Mouse (Mus musculus) hindbrain, embryonic 14.5 days (tissue): ENCODE measurements around the gene D930007J09Rik. TPM values are rescaled to one million over a fixed set of nuclear protein-coding genes. Genes with fewer than 3 reads are reported as not detected.

ENCODE experiments used
- ATAC-seq: fragments of 200-750 bp; cut with Nextera tagmentation; 2 replicates; pipeline ENCODE4 v1.8.0; 2017; ENCODE audit warnings: moderate number of reproducible peaks, mild to moderate bottlenecking, moderate TSS enrichment, moderate library complexity; ENCODE audit not compliant: low FRiP score
- DNase-seq: peaks from one replicate; pipeline ENCODE4 v3.0.0-alpha.2; 2015; ENCODE audit warnings: low spot score
- H3K27ac ChIP-seq: fragments of 300-500 bp; sonication (generic); 2 replicates; pipeline ENCODE4 v1.5.1; 2014; ENCODE audit warnings: mild to moderate bottlenecking, moderate library complexity
- H3K27me3 ChIP-seq: fragments of 300-500 bp; sonication (generic); 2 replicates; pipeline ENCODE4 v1.6.1; 2014; ENCODE audit warnings: mild to moderate bottlenecking, low read length, mixed read lengths; ENCODE audit not compliant: control insufficient read depth, insufficient read depth
- H3K36me3 ChIP-seq: fragments of 300-500 bp; sonication (generic); replicated peaks from 2 replicates; pipeline ENCODE4 v1.6.1; 2014; ENCODE audit not compliant: control insufficient read depth, insufficient read depth
- H3K4me1 ChIP-seq: fragments of 300-500 bp; sonication (generic); replicated peaks from 2 replicates; pipeline ENCODE4 v1.6.1; 2014; ENCODE audit warnings: antibody characterized with exemption, low read length, mixed read lengths; ENCODE audit not compliant: control insufficient read depth, insufficient read depth
- H3K4me2 ChIP-seq: fragments of 300-500 bp; sonication (generic); replicated peaks from 2 replicates; pipeline ENCODE4 v1.6.1; 2014; ENCODE audit warnings: mild to moderate bottlenecking, moderate library complexity
- H3K4me3 ChIP-seq: fragments of 300-500 bp; sonication (generic); replicated peaks from 2 replicates; pipeline ENCODE4 v1.5.1; 2014; ENCODE audit warnings: mild to moderate bottlenecking, low read length
- H3K9ac ChIP-seq: fragments of 300-500 bp; sonication (generic); 2 replicates; pipeline ENCODE4 v1.6.1; 2014
- H3K9me3 ChIP-seq: fragments of 300-500 bp; sonication (generic); 2 replicates; pipeline ENCODE4 v1.6.1; 2016; ENCODE audit warnings: low read length; ENCODE audit not compliant: control insufficient read depth
- WGBS: fragments of 180-500 bp; shearing (Covaris S2); extraction: QIAGEN DNeasy Blood & Tissue Kit; methylation state at CpG from one replicate; pipeline ENCODE4 v1.1.7; 2014; 5-methylcytosine and 5-hydroxymethylcytosine counted together
- polyA plus RNA-seq: library from polyadenylated mRNA; unstranded; fragments of >200 nt; fragmentation: Nextera tagmentation; extraction: Ambion mirVana; gene quantifications from 2 replicates; pipeline ENCODE4 v1.2.1, GENCODE M21; 2014

The D930007J09Rik gene
- polyA plus RNA-seq, 1 experiment from 2014 or later, result not detected

GRCm38 (mm10) chr13:32834513-32834912, 31.9 kb upstream of the D930007J09Rik start:
- Histone ChIP-seq H3K4me3 (no peak overlapping the region), H3K9ac (no peak overlapping the region), H3K9me3 (no peaks in the 10 kb centered on the region), H3K4me1 (no peaks in the 10 kb centered on the region), H3K27ac (no peak overlapping the region), H3K36me3 (no peaks in the 10 kb centered on the region), H3K27me3 (no peaks in the 10 kb centered on the region), H3K4me2 (no peak overlapping the region)
- DNase-seq, result no peak
- 93% methylated on average over 5 of the region's 5 CpGs for WGBS
- no peak for ATAC-seq

GRCm38 (mm10) chr13:32833237-32833636, 30.6 kb upstream of the D930007J09Rik start:
- Histone ChIP-seq H3K36me3 (no peaks in the 10 kb centered on the region), H3K9me3 (no peaks in the 10 kb centered on the region), H3K4me3 (no peak overlapping the region), H3K4me1 (no peaks in the 10 kb centered on the region), H3K4me2 (no peak overlapping the region), H3K9ac (no peak overlapping the region), H3K27ac (no peak overlapping the region), H3K27me3 (no peaks in the 10 kb centered on the region)
- ATAC-seq (no peak), DNase-seq (no peak)
- WGBS, result 73% methylated on average over 6 of the region's 6 CpGs

- H3K4me1 ChIP-seq, result no peaks in the 10 kb centered on the region
- H3K4me2 ChIP-seq, result no peak overlapping the region
- no peak overlapping the region for H3K9ac ChIP-seq
- H3K27ac ChIP-seq, result no peak overlapping the region
- WGBS, result 75% methylated on average over 3 of the region's 3 CpGs
- no peaks in the 10 kb centered on the region for H3K36me3 ChIP-seq
- ATAC-seq (no peak), DNase-seq (no peak)
- no peak overlapping the region for H3K4me3 ChIP-seq
- H3K9me3 ChIP-seq, result no peaks in the 10 kb centered on the region
- H3K27me3 ChIP-seq, result no peaks in the 10 kb centered on the region
Observed at GRCm38 (mm10) chr13:32832776-32833175, 30.1 kb upstream of the D930007J09Rik start.

GRCm38 (mm10) chr13:32831505-32832273, 29.0 kb upstream of the D930007J09Rik start:
- Histone ChIP-seq H3K9ac (no peak overlapping the region), H3K4me1 (no peaks in the 10 kb centered on the region), H3K27ac (no peak overlapping the region), H3K4me3 (no peak overlapping the region), H3K4me2 (no peak overlapping the region), H3K36me3 (no peaks in the 10 kb centered on the region), H3K27me3 (no peaks in the 10 kb centered on the region), H3K9me3 (no peaks in the 10 kb centered on the region)
- ATAC-seq (no peak), DNase-seq (no peak)
- WGBS, result 83% methylated on average over 3 of the region's 3 CpGs

GRCm38 (mm10) chr13:32828886-32829285, 26.2 kb upstream of the D930007J09Rik start:
- Histone ChIP-seq H3K4me2 (no peak overlapping the region), H3K4me1 (no peaks in the 10 kb centered on the region), H3K27me3 (no peaks in the 10 kb centered on the region), H3K27ac (no peak overlapping the region), H3K4me3 (no peak overlapping the region), H3K9ac (no peak overlapping the region), H3K36me3 (no peaks in the 10 kb centered on the region), H3K9me3 (no peaks in the 10 kb centered on the region)
- DNase-seq (no peak), ATAC-seq (no peak)
- WGBS, result 89% methylated on average over 4 of the region's 4 CpGs

GRCm38 (mm10) chr13:32827951-32828350, 25.3 kb upstream of the D930007J09Rik start:
- Histone ChIP-seq H3K4me1 (no peaks in the 10 kb centered on the region), H3K4me2 (no peak overlapping the region), H3K9me3 (no peaks in the 10 kb centered on the region), H3K9ac (no peak overlapping the region), H3K27me3 (no peaks in the 10 kb centered on the region), H3K4me3 (no peak overlapping the region), H3K27ac (no peak overlapping the region), H3K36me3 (no peaks in the 10 kb centered on the region)
- peak; percentile 59 for ATAC-seq
- WGBS, result 64% methylated on average over 4 of the region's 4 CpGs
- peak; percentile 36 for DNase-seq

- WGBS, result 79% methylated on average over 3 of the region's 3 CpGs
- Histone ChIP-seq H3K27ac (no peak overlapping the region), H3K27me3 (no peaks in the 10 kb centered on the region), H3K4me2 (no peak overlapping the region), H3K9ac (no peak overlapping the region), H3K4me3 (no peak overlapping the region), H3K9me3 (no peaks in the 10 kb centered on the region), H3K36me3 (no peaks in the 10 kb centered on the region), H3K4me1 (no peaks in the 10 kb centered on the region)
- DNase-seq (no peak), ATAC-seq (no peak)
Observed at GRCm38 (mm10) chr13:32827111-32827822, 24.6 kb upstream of the D930007J09Rik start.

- DNase-seq, result no peak
- H3K9ac ChIP-seq, result no peak overlapping the region
- ATAC-seq, result no peak
- no peaks in the 10 kb centered on the region for H3K4me1 ChIP-seq
- H3K4me3 ChIP-seq, result no peak overlapping the region
- H3K27ac ChIP-seq, result no peak overlapping the region
- H3K9me3 ChIP-seq, result no peaks in the 10 kb centered on the region
- H3K36me3 ChIP-seq, result peaks cover 11% of the 10 kb centered on the region
- WGBS, result 93% methylated on average over 8 of the region's 8 CpGs
- no peaks in the 10 kb centered on the region for H3K27me3 ChIP-seq
- no peak overlapping the region for H3K4me2 ChIP-seq
Observed at GRCm38 (mm10) chr13:32825546-32825945, 22.9 kb upstream of the D930007J09Rik start.

GRCm38 (mm10) chr13:32824377-32825330, 22.0 kb upstream of the D930007J09Rik start:
- no peak for DNase-seq
- Histone ChIP-seq H3K9me3 (no peaks in the 10 kb centered on the region), H3K9ac (no peak overlapping the region), H3K4me3 (no peak overlapping the region), H3K36me3 (peaks cover 20% of the 10 kb centered on the region), H3K4me1 (no peaks in the 10 kb centered on the region), H3K4me2 (no peak overlapping the region), H3K27me3 (no peaks in the 10 kb centered on the region), H3K27ac (no peak overlapping the region)
- ATAC-seq, result no peak
- WGBS, result 80% methylated on average over 6 of the region's 6 CpGs
